Mouse (Mus musculus) stomach, postnatal 0 days (tissue): Measurements from ENCODE around the gene Slc10a7.

Source experiments
- CTCF ChIP-seq: IDR thresholded peaks from 2 replicates; pipeline ENCODE4 v1.5.1; 2016; ENCODE audit warnings: antibody characterized with exemption, low read depth, mild to moderate bottlenecking, moderate library complexity
- EP300 ChIP-seq: optimal IDR thresholded peaks from 2 replicates; pipeline ENCODE3; 2016; ENCODE audit warnings: antibody characterized with exemption

GRCm38 (mm10) chr8:78703068-78703820 is 194.1 kb downstream of the Slc10a7 start:
- TF ChIP-seq CTCF (no peak), EP300 (no peak)
